Comparison of ENCODE assay signal across 31 mouse cellular contexts in the genomic region with DNA sequence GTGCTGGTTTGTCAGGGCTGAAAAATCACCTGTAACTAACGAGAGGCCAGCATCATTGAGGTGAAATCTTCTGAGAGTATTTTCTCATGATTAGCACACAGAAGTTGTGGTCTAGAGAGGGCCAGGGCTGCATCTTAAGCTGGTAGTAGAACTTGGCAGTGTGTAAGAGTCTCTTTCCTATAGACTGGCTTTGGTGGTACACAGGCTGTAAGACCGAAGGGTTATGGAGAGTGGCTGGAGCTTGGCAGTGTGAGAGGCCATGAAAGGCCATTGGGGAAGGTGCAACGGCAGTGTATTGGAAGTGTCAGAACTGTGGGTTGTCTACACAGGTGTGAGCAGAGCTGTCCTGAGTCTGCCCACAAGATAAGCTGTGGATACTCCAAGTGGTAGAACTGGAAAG. TPM values are rescaled to one million over a fixed set of nuclear protein-coding genes. Genes with fewer than 3 reads are reported as not detected.
DNase-seq lines count a peak whose midpoint lies in the region; TF ChIP-seq lines count a peak whose summit lies in the region.
"Had no signal": no experiment of that assay in that cellular context is flagged by ENCODE, and none has a peak within 500 bp of the region (broad histone marks: within the 10 kb centered on the region; RNA-seq: fewer than 3 reads in every experiment).

No protein-coding gene starts in this region.

- H3K27ac ChIP-seq in spleen, adult 2 months (ENCODE audit: insufficient read depth, low read length): peak overlapping the region; percentile 78
- H3K27ac ChIP-seq in bone marrow, adult 2 months (ENCODE audit: control insufficient read depth, insufficient read depth, low read depth, low read length, poor library complexity): peak overlapping the region; percentile 87
- H3K27ac ChIP-seq: embryonic facial prominence, embryonic 12.5 days; embryonic facial prominence, embryonic 15.5 days; forebrain, embryonic 12.5 days; forebrain, embryonic 15.5 days; heart, embryonic 15.5 days; hindbrain, embryonic 14.5 days; hindbrain, postnatal 0 days had no signal

- intact Hi-C loops in heart, postnatal 10 days (cut with DNase I): loop anchor here (10.0 kb wide), 1 partner anchor 424 kb away; the partner anchor contains the start of gene Cd209g

- peaks cover 22% of the 10 kb centered on the region for H3K4me1 ChIP-seq in spleen, adult 2 months (ENCODE audit: control insufficient read depth, insufficient read depth, insufficient read length)
- peaks cover 9% of the 10 kb centered on the region for H3K4me1 ChIP-seq in bone marrow, adult 2 months (ENCODE audit: control insufficient read depth, insufficient read depth, low read length)
- H3K4me1 ChIP-seq: embryonic facial prominence, embryonic 12.5 days; embryonic facial prominence, embryonic 15.5 days; forebrain, embryonic 12.5 days; forebrain, embryonic 15.5 days; heart, embryonic 15.5 days had no signal

- no peak overlapping the region for H3K4me3 ChIP-seq in spleen, adult 2 months (ENCODE audit: extremely low read depth, insufficient read depth, insufficient read length)
- no peak overlapping the region for H3K4me3 ChIP-seq in bone marrow, adult 2 months (replicated peaks; ENCODE audit: control insufficient read depth, low read depth, low read length)
- H3K4me3 ChIP-seq: embryonic facial prominence, embryonic 12.5 days; embryonic facial prominence, embryonic 15.5 days; forebrain, embryonic 12.5 days; forebrain, embryonic 15.5 days; heart, embryonic 12.5 days; heart, embryonic 15.5 days had no signal

- no peaks in the 10 kb centered on the region for H3K36me3 ChIP-seq in spleen, adult 2 months (ENCODE audit: control insufficient read depth, insufficient read depth, low read length)
- H3K36me3 ChIP-seq in splenic B cell, adult 2 months (ENCODE audit: control insufficient read depth, insufficient read depth, low read length, poor library complexity, severe bottlenecking): no peaks in the 10 kb centered on the region
- H3K36me3 ChIP-seq: embryonic facial prominence, embryonic 12.5 days; embryonic facial prominence, embryonic 15.5 days; forebrain, embryonic 12.5 days; forebrain, embryonic 15.5 days; heart, embryonic 12.5 days; heart, embryonic 15.5 days had no signal

- H3K27me3 ChIP-seq in spleen, adult 2 months (ENCODE audit: control insufficient read depth, insufficient read depth, low read length): no peaks in the 10 kb centered on the region
- H3K27me3 ChIP-seq in splenic B cell, adult 2 months (ENCODE audit: control insufficient read depth, insufficient read depth, low read length, poor library complexity, severe bottlenecking): no peaks in the 10 kb centered on the region
- H3K27me3 ChIP-seq: embryonic facial prominence, embryonic 12.5 days; embryonic facial prominence, embryonic 15.5 days; forebrain, embryonic 12.5 days; forebrain, embryonic 15.5 days; heart, embryonic 12.5 days; heart, embryonic 15.5 days had no signal

- WGBS in spleen, adult 2 months: 39% methylated on average over 3 of the region's 3 CpGs
- 33% methylated on average over 3 of the region's 3 CpGs for WGBS in bone marrow, adult 2 months

- peak; percentile 61 for DNase-seq in heart, adult 11 months
- DNase-seq in heart, postnatal 10 days: no peak
- no peak for DNase-seq in spleen, adult 2 months (ENCODE audit: low read depth in 1 of 2, low spot score in 2 of 2)
- no peak for DNase-seq in spleen, adult 12 weeks (ENCODE audit: low spot score)
- peak; percentile 29 for DNase-seq in splenic B cell, adult 2 months (ENCODE audit: low read depth, low spot score)
- DNase-seq in kidney, adult 8-10 months: no peak
- no peak for DNase-seq in adrenal gland, postnatal 4 days (ENCODE audit: low spot score in 2 of 2)
- DNase-seq: adrenal gland, adult 2 months; adrenal gland, postnatal 14 days; cerebellum, adult 2 months; cerebellum, adult 9-11 months; cerebellum, postnatal 25 days; gastrocnemius, postnatal 10 days; gastrocnemius, postnatal 36 days; heart, adult 18-20 months; heart, postnatal 14 days; heart, postnatal 4 days had no signal

- TF ChIP-seq CTCF in spleen, adult 2 months (IDR thresholded peaks at IDR 0.05; ENCODE audit: extremely low read depth, insufficient read depth, insufficient read length, insufficient replicate concordance): no peak
- no peak for TF ChIP-seq CTCF in bone marrow, adult 2 months (IDR thresholded peaks at IDR 0.05; ENCODE audit: control insufficient read depth, insufficient read depth, low read length)

- no peak for TF ChIP-seq POLR2A in spleen, adult 2 months (IDR thresholded peaks at IDR 0.05; ENCODE audit: low read depth, low read length)
- TF ChIP-seq POLR2A in bone marrow, adult 2 months (IDR thresholded peaks at IDR 0.05; ENCODE audit: borderline replicate concordance, control insufficient read depth, low read depth, low read length): no peak

RNA-seq across cellular contexts. Expression of gene Clec4g, which starts 10.1 kb away (rescaled TPM):
- total RNA-seq in heart, postnatal 10 days (2021): under 1 TPM; 0.67 to 0.89 TPM
- 0.69 and 1.1 TPM in 2 replicates for polyA plus RNA-seq in spleen, adult 2 months (2012; rRNA removed)
- not detected in 2 replicates for polyA plus RNA-seq in bone marrow, adult 2 months (2011; ENCODE audit: insufficient read depth, insufficient read length, low replicate concordance, missing spikeins)
- total RNA-seq in adrenal gland, postnatal 4 days (2021): 1 to 10 TPM in 1 of 2 experiments, not detected in 1; 4.1 TPM
- total RNA-seq: common myeloid progenitor, adult 5-6 weeks; gastrocnemius, adult 18-20 months; gastrocnemius, postnatal 10 days; gastrocnemius, postnatal 36 days; hindbrain, postnatal 0 days; MEL had no signal
- polyA plus RNA-seq: cerebellum, adult 2 months; embryonic facial prominence, embryonic 12.5 days; embryonic facial prominence, embryonic 15.5 days; forebrain, embryonic 12.5 days; forebrain, embryonic 15.5 days; hindbrain, embryonic 11.5 days; hindbrain, embryonic 14.5 days; hindbrain, postnatal 0 days; inflammation-experienced regulatory T-cells, adult 6 months had no signal

RNA-seq across cellular contexts. Expression of gene Fcer2a, which starts 16.3 kb away (rescaled TPM):
- total RNA-seq in heart, postnatal 10 days (2021): under 1 TPM; 0.24 to 0.50 TPM
- 50.9 and 51.7 TPM in 2 replicates for polyA plus RNA-seq in spleen, adult 2 months (2012; rRNA removed)
- polyA plus RNA-seq in bone marrow, adult 2 months (2011; ENCODE audit: insufficient read depth, insufficient read length, low replicate concordance, missing spikeins): 16.8 and 37.3 TPM in 2 replicates
- under 1 TPM in 1 of 2 experiments, not detected in 1; 0.14 TPM for total RNA-seq in adrenal gland, postnatal 4 days (2021)
- total RNA-seq: common myeloid progenitor, adult 5-6 weeks; gastrocnemius, adult 18-20 months; gastrocnemius, postnatal 36 days; hindbrain, postnatal 0 days; MEL had no signal
- polyA plus RNA-seq: heart, embryonic 15.5 days had no signal

RNA-seq across cellular contexts. Expression of gene Trappc5, which starts 34.2 kb away (rescaled TPM):
- 10 to 100 TPM; 19.4 to 20.2 TPM for total RNA-seq in heart, postnatal 10 days (2021)
- 21.6 and 29.9 TPM in 2 replicates for polyA plus RNA-seq in spleen, adult 2 months (2012; rRNA removed)
- 7.7 and 10.0 TPM in 2 replicates for polyA plus RNA-seq in bone marrow, adult 2 months (2011; ENCODE audit: insufficient read depth, insufficient read length, low replicate concordance, missing spikeins)
- total RNA-seq in adrenal gland, postnatal 4 days (2021): 10 to 100 TPM; 21.7 to 23.8 TPM

RNA-seq across cellular contexts. Expression of gene Fcor, which starts 38.1 kb away (rescaled TPM):
- total RNA-seq in heart, postnatal 10 days (2021): 1 to 10 TPM; 1.3 to 1.6 TPM
- 0.77 and 0.86 TPM in 2 replicates for polyA plus RNA-seq in spleen, adult 2 months (2012; rRNA removed)
- polyA plus RNA-seq in bone marrow, adult 2 months (2011; ENCODE audit: insufficient read depth, insufficient read length, low replicate concordance, missing spikeins): 10.9 TPM in 1 of 2 replicates, not detected in the other
- 10 to 100 TPM; 14.8 to 14.9 TPM for total RNA-seq in adrenal gland, postnatal 4 days (2021)
- total RNA-seq: gastrocnemius, postnatal 36 days; MEL had no signal
- polyA plus RNA-seq: inflammation-experienced regulatory T-cells, adult 6 months had no signal

RNA-seq across cellular contexts. Expression of gene Cd209a, which starts 38.5 kb away (rescaled TPM):
- total RNA-seq in heart, postnatal 10 days (2021): not detected
- 0.77 and 0.93 TPM in 2 replicates for polyA plus RNA-seq in spleen, adult 2 months (2012; rRNA removed)
- polyA plus RNA-seq in bone marrow, adult 2 months (2011; ENCODE audit: insufficient read depth, insufficient read length, low replicate concordance, missing spikeins): 1.3 and 3.4 TPM in 2 replicates
- not detected for total RNA-seq in adrenal gland, postnatal 4 days (2021)
- total RNA-seq: gastrocnemius, postnatal 10 days; heart, postnatal 4 days; hindbrain, postnatal 0 days; MEL had no signal
- polyA plus RNA-seq: adrenal gland, adult 2 months; embryonic facial prominence, embryonic 12.5 days; forebrain, embryonic 12.5 days; forebrain, embryonic 15.5 days; heart, embryonic 12.5 days; hindbrain, embryonic 11.5 days had no signal

Comparison
In these comparisons a context has a peak if more than half of its experiments do, and no peak if none do; other contexts are left out.
1. DNase-seq: peak in heart, adult 11 months (single experiment) and splenic B cell, adult 2 months (single experiment); none in heart, postnatal 10 days (0 of 2), spleen, adult 2 months (0 of 2), spleen, adult 12 weeks (single experiment), kidney, adult 8-10 months (0 of 2) and adrenal gland, postnatal 4 days (0 of 2).